Mouse (Mus musculus) thymus, adult 2 months (tissue): ENCODE data around the gene Myh3.

ENCODE experiments used
- CTCF ChIP-seq: fragments of 200-500 bp; IDR thresholded peaks from 2 replicates; pipeline ENCODE4 v1.5.1; 2012; ENCODE audit warnings: mild to moderate bottlenecking, control low read depth, low read length, moderate library complexity, borderline replicate concordance; ENCODE audit not compliant: control insufficient read depth, poor library complexity, insufficient read depth; ENCODE audit errors: extremely low read depth
- POLR2A ChIP-seq: fragments of 200-500 bp; IDR thresholded peaks from 2 replicates; pipeline ENCODE4 v1.6.1; 2012; ENCODE audit warnings: mild to moderate bottlenecking, low read length, control low read depth, moderate library complexity; ENCODE audit not compliant: control insufficient read depth, poor library complexity, insufficient read depth; ENCODE audit errors: extremely low read depth

DNA sequence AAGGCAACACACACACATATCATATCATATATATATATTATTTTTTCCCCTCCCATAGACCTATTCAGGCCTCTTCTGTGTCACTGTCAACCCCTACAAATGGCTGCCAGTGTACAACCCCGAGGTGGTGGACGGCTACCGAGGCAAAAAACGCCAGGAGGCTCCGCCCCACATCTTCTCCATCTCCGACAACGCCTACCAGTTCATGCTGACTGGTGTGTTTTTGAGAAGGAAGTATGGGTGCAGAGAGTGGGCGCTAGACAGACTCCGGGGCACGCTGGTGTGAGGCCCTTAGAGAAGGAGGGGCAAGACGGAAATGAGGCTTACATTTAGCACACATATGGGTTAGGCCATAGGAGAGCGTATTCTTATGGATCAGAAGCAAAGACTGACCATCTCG lies 4.7 kb downstream of the Myh3 start:
- TF ChIP-seq CTCF, result no peak
- no peak for TF ChIP-seq POLR2A
